Mouse (Mus musculus): Measurements from ENCODE around the gene Pikfyve. TPM values are rescaled to one million over a fixed set of nuclear protein-coding genes. Genes with fewer than 3 reads are reported as not detected.

Gene Pikfyve
- 1 to 10 TPM; 6.4 to 7.4 (median 6.6) TPM for total RNA-seq (2022)

DNA sequence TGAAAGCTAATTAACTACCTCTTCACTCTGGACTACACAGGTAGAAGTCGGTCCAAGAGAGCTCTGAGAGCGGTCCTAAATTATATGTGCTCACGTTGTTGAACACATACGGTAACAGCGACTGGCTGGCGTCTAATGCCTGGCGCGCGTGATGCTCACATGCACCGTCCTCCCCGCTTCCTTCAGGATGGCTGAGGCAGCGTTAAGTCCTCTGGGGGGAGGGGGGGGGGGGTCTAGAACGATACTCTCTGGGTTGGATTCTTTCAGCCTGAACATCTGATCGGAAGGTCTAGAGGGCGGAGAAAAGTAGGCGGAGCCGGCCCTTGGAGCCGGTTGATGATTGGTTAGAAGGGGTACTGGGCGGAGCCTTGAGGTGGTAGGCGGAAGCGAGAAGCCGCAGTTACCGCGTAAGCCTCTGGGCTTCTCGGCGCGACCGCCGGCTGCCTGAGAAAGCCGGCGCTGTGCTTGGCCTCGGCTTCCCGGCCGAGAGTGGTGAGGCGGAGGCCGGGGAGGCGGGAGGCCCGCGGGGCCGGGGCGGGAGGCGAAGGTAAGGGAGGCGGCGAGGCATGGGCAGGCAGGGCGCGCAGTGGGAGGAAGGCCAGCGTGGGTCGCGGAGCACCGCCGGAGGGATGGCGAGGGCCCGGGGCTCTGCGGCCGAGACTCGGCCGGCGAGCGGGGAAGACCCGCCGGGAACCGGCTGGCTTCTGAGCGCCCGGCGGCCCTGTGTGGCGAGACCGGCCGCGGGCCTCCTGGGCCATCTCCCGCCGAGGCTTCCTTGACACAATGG lies at the start of gene Pikfyve, which contains the start of gene Idh1:
Gene Pikfyve (plus strand): TSS at position 397 of the 787 bp plus-strand sequence.
Gene Idh1 (minus strand): TSS at position 214 of the 787 bp plus-strand sequence.
- DNase-seq (ENCODE audit: low spot score in 2 of 2): peak; percentile 97 to 98

DNA sequence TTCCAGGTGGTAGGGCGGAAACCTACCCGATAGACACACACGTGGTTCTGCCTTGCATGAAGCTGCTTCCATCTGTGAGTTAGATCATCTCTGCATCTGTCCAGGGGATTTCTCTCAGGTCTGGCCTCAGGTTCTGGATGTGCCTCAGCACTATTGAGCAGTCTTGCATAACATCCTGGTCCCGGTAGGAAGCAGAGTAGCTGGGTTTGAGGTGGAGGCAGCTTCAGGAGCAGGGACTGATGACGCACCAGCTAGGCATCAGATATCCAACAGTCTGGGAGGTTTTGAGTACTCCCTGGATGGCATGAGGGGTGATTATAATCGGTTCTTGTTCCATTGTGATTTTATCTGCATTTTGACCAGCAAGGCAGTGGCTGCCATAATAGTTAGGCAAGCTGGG lies 48.9 kb upstream of the Pikfyve start:
- no peak for DNase-seq (ENCODE audit: low spot score in 2 of 2)

GRCm38 (mm10) chr1:65144783-65145182 lies 41.7 kb upstream of the Pikfyve start:
- DNase-seq (ENCODE audit: low spot score in 2 of 2): no peak

DNA sequence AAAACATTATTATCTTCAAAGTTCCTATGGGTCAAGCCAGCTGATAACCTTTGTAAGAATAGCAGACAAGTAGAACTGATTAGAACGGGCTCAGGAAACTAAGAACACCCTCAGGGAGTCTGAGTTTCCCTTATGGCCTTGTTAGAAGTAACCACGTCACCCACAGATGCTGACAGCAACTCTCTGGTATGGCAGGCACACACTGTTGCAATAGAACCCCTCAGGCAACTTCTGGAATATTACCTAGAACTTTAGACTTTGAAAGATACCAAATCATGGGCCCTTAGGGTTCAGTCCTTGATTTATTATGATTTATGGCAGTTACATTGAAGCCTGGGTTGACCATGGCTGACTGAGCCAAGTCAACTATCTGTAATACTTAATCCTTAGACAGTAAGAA lies 39.9 kb upstream of the Pikfyve start:
- no peak for DNase-seq (ENCODE audit: low spot score in 2 of 2)

GRCm38 (mm10) chr1:65147326-65147725 lies 39.2 kb upstream of the Pikfyve start:
- DNase-seq (ENCODE audit: low spot score in 2 of 2): no peak

GRCm38 (mm10) chr1:65147971-65148370 lies 38.5 kb upstream of the Pikfyve start:
- no peak for DNase-seq (ENCODE audit: low spot score in 2 of 2)

- DNase-seq (ENCODE audit: low spot score in 2 of 2): no peak
Measured at GRCm38 (mm10) chr1:65154814-65155213, 31.7 kb upstream of the Pikfyve start.

DNA sequence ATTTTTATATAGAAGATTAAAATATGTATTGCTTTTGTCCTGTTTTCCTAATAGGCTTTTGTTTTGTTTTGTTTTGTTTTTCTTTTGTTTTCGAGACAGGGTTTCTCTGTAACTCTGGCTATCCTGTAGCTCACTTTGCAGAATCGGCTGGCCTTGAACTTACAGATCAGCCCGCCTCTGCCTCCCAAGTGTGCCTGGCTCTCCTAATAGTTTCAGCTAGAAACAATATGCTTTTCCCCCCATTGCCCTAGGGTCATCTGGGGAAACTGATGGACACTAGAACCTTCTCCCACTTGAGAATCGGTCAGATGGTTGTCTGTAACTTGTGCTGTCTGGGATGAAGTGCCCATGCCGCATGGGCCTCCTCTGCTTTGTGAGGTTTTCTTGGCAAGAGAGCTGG lies 30.4 kb upstream of the Pikfyve start:
- no peak for DNase-seq (ENCODE audit: low spot score in 2 of 2)

DNA sequence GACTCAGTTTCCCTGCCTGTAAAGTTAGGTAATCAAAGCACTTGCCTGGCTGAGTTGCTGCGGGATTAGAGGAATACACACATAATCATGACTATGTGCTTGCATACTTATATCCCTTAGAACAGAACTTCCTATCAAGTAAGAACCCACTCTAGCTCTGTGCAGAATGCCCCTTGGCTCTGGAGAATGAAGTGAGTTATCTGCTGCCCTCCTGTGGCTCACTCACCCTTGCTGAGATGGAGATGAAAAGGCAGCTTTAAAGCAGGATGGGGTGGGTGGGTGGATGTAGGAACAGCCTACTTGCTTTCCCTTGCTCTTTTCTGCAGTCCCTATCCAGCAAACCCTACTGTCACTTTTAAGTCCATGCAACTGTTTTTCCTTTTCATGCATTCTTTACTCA lies 24.3 kb upstream of the Pikfyve start:
- DNase-seq (ENCODE audit: low spot score in 2 of 2): no peak

DNA sequence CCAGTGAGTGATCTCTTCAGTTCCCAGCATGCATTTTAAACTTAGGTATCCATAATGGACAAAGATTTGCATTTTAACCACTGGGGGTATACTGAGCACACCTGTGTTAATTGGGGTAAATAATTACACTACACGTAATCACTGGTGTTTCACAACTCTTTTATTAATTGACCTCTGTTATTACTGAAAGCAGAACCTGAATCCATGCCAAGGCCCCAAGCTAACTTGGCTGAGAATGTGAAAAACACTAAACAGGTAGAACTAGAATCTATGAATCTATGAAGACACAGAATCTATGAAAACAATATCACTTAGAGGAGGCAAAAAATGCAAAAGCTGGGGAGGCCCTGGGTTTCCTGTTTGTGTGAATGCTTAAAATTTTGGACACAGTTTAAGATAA lies 19.0 kb upstream of the Pikfyve start:
- no peak for DNase-seq (ENCODE audit: low spot score in 2 of 2)

GRCm38 (mm10) chr1:65169536-65169935 lies 16.9 kb upstream of the Pikfyve start:
- no peak for DNase-seq (ENCODE audit: low spot score in 2 of 2)

- no peak for DNase-seq (ENCODE audit: low spot score in 2 of 2)
Measured at GRCm38 (mm10) chr1:65169947-65170346, 16.5 kb upstream of the Pikfyve start.

GRCm38 (mm10) chr1:65171579-65171978 lies 14.9 kb upstream of the Pikfyve start:
- DNase-seq (ENCODE audit: low spot score in 2 of 2): no peak

GRCm38 (mm10) chr1:65173716-65174115 lies 12.8 kb upstream of the Pikfyve start:
- no peak for DNase-seq (ENCODE audit: low spot score in 2 of 2)

DNA sequence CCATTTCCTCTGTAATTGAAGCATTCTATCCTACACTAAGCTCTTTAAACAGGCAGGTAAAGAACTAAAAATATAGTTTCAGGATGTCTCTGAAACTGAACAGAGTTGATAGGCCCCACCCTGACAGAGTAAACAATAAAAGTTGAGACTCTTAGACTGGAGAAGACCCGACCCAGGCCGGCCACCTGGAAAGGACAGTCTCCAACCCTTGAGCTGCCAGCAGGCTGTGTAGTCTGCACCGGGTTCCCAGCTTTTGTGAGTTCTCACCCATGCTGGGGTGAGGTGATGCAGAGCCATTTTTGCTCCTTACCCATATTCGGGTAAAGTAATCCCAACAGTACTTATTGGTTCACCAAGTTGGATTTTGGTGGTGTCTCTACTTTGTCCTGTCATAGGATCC lies 10.3 kb upstream of the Pikfyve start:
- DNase-seq (ENCODE audit: low spot score in 2 of 2): no peak

- no peak for DNase-seq (ENCODE audit: low spot score in 2 of 2)
Measured at GRCm38 (mm10) chr1:65176912-65177311, 9.6 kb upstream of the Pikfyve start.

DNA sequence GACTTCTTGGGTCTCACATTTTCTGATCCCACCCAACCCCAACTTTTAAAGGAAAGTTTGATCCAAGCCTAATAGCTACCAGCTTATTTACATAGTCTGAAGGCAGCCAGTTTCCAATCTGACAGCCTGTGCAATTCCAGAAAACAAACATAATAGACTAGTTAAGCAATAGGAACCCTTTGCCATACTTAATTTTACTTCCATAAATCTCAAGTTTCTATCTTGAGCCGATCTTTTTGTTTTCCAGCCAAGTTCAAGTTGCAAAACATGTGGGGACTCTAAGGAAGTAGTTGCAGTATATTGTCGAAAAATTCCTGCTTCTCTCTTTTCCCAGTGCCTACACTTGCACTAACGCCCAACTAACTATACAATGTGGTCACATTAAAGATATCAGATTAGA lies 9.0 kb upstream of the Pikfyve start:
- DNase-seq (ENCODE audit: low spot score in 2 of 2): no peak

- DNase-seq (ENCODE audit: low spot score in 2 of 2): peak; percentile 97
Measured at GRCm38 (mm10) chr1:65178126-65178901, 8.2 kb upstream of the Pikfyve start.

GRCm38 (mm10) chr1:65178902-65179432 lies 7.5 kb upstream of the Pikfyve start:
- DNase-seq (ENCODE audit: low spot score in 2 of 2): peak; percentile 96 to 97

- DNase-seq (ENCODE audit: low spot score in 2 of 2): peak; percentile 14 to 27
Measured at GRCm38 (mm10) chr1:65179634-65180249, 6.7 kb upstream of the Pikfyve start.

DNA sequence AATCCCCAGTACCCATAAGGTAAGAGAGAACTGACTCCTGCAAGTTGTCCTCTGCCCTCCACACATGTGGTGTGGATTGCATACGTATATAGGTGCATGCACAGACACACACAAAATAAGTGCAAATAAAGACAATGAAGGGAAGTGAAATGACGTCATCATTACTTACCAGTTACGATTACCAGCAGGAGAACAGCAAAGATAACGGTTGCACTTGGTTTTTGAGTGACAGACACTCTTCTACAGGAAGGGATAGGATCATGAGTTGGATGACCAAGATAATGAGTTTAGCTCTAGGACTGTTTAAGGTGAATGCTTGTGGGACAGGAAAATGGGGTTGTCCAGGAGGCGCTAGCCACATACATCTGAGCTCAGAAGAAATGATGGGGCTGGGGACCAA lies 5.0 kb upstream of the Pikfyve start:
- no peak for DNase-seq (ENCODE audit: low spot score in 2 of 2)

- no peak for DNase-seq (ENCODE audit: low spot score in 2 of 2)
Measured at GRCm38 (mm10) chr1:65183994-65184393, 2.5 kb upstream of the Pikfyve start.
